15 mouse cellular contexts compared by ENCODE assay signal in genomic region chr5:103709044-103709443, GRCm38 (mm10). TPM values are rescaled to one million over a fixed set of nuclear protein-coding genes. Genes with fewer than 3 reads are reported as not detected.
DNase-seq lines count a peak whose midpoint lies in the region; ATAC-seq lines count a peak whose summit lies in the region.
"Had no signal": no experiment of that assay in that cellular context is flagged by ENCODE, and none has a peak within 500 bp of the region (broad histone marks: within the 10 kb centered on the region; RNA-seq: fewer than 3 reads in every experiment).

No protein-coding gene starts in this region.

- H3K9me3 ChIP-seq in liver, embryonic 16.5 days (replicated peaks; ENCODE audit: control insufficient read depth, low read length), result no peaks in the 10 kb centered on the region
- no peaks in the 10 kb centered on the region for H3K9me3 ChIP-seq in stomach, embryonic 15.5 days
- H3K9me3 ChIP-seq in hindbrain, embryonic 13.5 days, result no peaks in the 10 kb centered on the region
- H3K9me3 ChIP-seq: forebrain, embryonic 10.5 days; kidney, embryonic 15.5 days; midbrain, embryonic 13.5 days had no signal

- H3K27ac ChIP-seq in liver, embryonic 16.5 days (ENCODE audit: low read length), result no peak overlapping the region
- no peak overlapping the region for H3K27ac ChIP-seq in stomach, embryonic 15.5 days
- no peak overlapping the region for H3K27ac ChIP-seq in hindbrain, embryonic 13.5 days
- H3K27ac ChIP-seq: forebrain, embryonic 10.5 days; kidney, embryonic 15.5 days; midbrain, embryonic 13.5 days had no signal

- peaks cover 7% of the 10 kb centered on the region; the same call in 1 of the 2 replicates for H3K4me1 ChIP-seq in liver, embryonic 16.5 days (ENCODE audit: control insufficient read depth, low read depth, low read length)
- peaks cover 3% of the 10 kb centered on the region; the same call in 1 of the 2 replicates for H3K4me1 ChIP-seq in stomach, embryonic 15.5 days
- no peaks in the 10 kb centered on the region for H3K4me1 ChIP-seq in hindbrain, embryonic 13.5 days (replicated peaks)
- H3K4me1 ChIP-seq: forebrain, embryonic 10.5 days; kidney, embryonic 15.5 days; midbrain, embryonic 13.5 days had no signal

- peak; percentile 12 for DNase-seq in spleen, adult 12 weeks (ENCODE audit: low spot score)
- DNase-seq in spleen, adult 18-20 months, result no peak
- DNase-seq in c-Kit-positive CD71-positive TER-119-positive erythroid progenitor cells, embryonic 14.5 days (ENCODE audit: low spot score), result peak; percentile 38
- no peak for DNase-seq in ovary, adult 18-20 months (ENCODE audit: low spot score)
- DNase-seq in urinary bladder, postnatal 10 days (ENCODE audit: low spot score), result no peak
- DNase-seq: cerebellum, adult 11 months; embryo, embryonic 11 days; thymus, postnatal 36 days had no signal

- H3K4me2 ChIP-seq in liver, embryonic 16.5 days (ENCODE audit: low read depth, low read length), result no peak overlapping the region
- no peak overlapping the region for H3K4me2 ChIP-seq in stomach, embryonic 15.5 days
- no peak overlapping the region for H3K4me2 ChIP-seq in hindbrain, embryonic 13.5 days
- H3K4me2 ChIP-seq: kidney, embryonic 15.5 days; midbrain, embryonic 13.5 days had no signal

- ATAC-seq in liver, embryonic 16.5 days (ENCODE audit: low read depth), result peak; percentile 96
- ATAC-seq in stomach, embryonic 15.5 days (ENCODE audit: insufficient read depth, low FRiP score, low read depth), result peak; percentile 65; the same call in 1 of the 2 replicates
- ATAC-seq in hindbrain, embryonic 13.5 days (ENCODE audit: low FRiP score), result no peak
- ATAC-seq: midbrain, embryonic 13.5 days had no signal

- no peak overlapping the region for H3K9ac ChIP-seq in liver, embryonic 16.5 days (ENCODE audit: low read depth, low read length)
- H3K9ac ChIP-seq in stomach, embryonic 15.5 days, result no peak overlapping the region
- no peak overlapping the region for H3K9ac ChIP-seq in hindbrain, embryonic 13.5 days
- H3K9ac ChIP-seq: kidney, embryonic 15.5 days; midbrain, embryonic 13.5 days had no signal

- H3K27me3 ChIP-seq in liver, embryonic 16.5 days (ENCODE audit: control insufficient read depth, insufficient read depth, low read depth, low read length), result no peaks in the 10 kb centered on the region
- H3K27me3 ChIP-seq in stomach, embryonic 15.5 days (replicated peaks), result no peaks in the 10 kb centered on the region
- no peaks in the 10 kb centered on the region for H3K27me3 ChIP-seq in hindbrain, embryonic 13.5 days
- H3K27me3 ChIP-seq: kidney, embryonic 15.5 days; midbrain, embryonic 13.5 days had no signal

- H3K36me3 ChIP-seq in liver, embryonic 16.5 days (ENCODE audit: control insufficient read depth, insufficient read depth), result no peaks in the 10 kb centered on the region
- no peaks in the 10 kb centered on the region for H3K36me3 ChIP-seq in stomach, embryonic 15.5 days
- no peaks in the 10 kb centered on the region for H3K36me3 ChIP-seq in hindbrain, embryonic 13.5 days
- H3K36me3 ChIP-seq: forebrain, embryonic 10.5 days; kidney, embryonic 15.5 days; midbrain, embryonic 13.5 days had no signal

- H3K4me3 ChIP-seq in liver, embryonic 16.5 days (ENCODE audit: low read depth, low read length), result no peak overlapping the region
- H3K4me3 ChIP-seq in stomach, embryonic 15.5 days (replicated peaks), result no peak overlapping the region
- no peak overlapping the region for H3K4me3 ChIP-seq in hindbrain, embryonic 13.5 days
- H3K4me3 ChIP-seq: forebrain, embryonic 10.5 days; kidney, embryonic 15.5 days; midbrain, embryonic 13.5 days had no signal

- 57% methylated on average over 3 of the region's 3 CpGs for WGBS in liver, embryonic 16.5 days (ENCODE audit: insufficient replicate concordance)
- 84% methylated on average over 3 of the region's 3 CpGs for WGBS in stomach, embryonic 15.5 days
- 93% methylated on average over 3 of the region's 3 CpGs for WGBS in hindbrain, embryonic 13.5 days

RNA-seq across cellular contexts. Expression of gene Aff1, which starts 16.9 kb away (rescaled TPM):
- 13.5 and 17.7 TPM in 2 replicates for polyA plus RNA-seq in liver, embryonic 16.5 days (2015; fragmentation: Nextera tagmentation; extraction: Ambion mirVana)
- polyA plus RNA-seq in stomach, embryonic 15.5 days (2015; fragmentation: Nextera tagmentation; extraction: Ambion mirVana), result 7.2 TPM in 2 replicates
- 2.4 and 2.7 TPM in 2 replicates for polyA plus RNA-seq in hindbrain, embryonic 13.5 days (2015; fragmentation: Nextera tagmentation; extraction: Ambion mirVana)

RNA-seq across cellular contexts. Expression of gene 1700016H13Rik, which starts 53.2 kb away (rescaled TPM):
- 0.06 TPM in 1 of 2 replicates, not detected in the other for polyA plus RNA-seq in liver, embryonic 16.5 days (2015; fragmentation: Nextera tagmentation; extraction: Ambion mirVana)
- polyA plus RNA-seq in stomach, embryonic 15.5 days (2015; fragmentation: Nextera tagmentation; extraction: Ambion mirVana), result 0.21 and 0.32 TPM in 2 replicates
- polyA plus RNA-seq in hindbrain, embryonic 13.5 days (2015; fragmentation: Nextera tagmentation; extraction: Ambion mirVana), result 0.13 and 0.26 TPM in 2 replicates
- polyA plus RNA-seq: kidney, embryonic 15.5 days; liver, adult 2 months had no signal

Comparison
In these comparisons a context has a peak if more than half of its experiments do, and no peak if none do; other contexts are left out.
1. DNase-seq: peak in spleen, adult 12 weeks (single experiment) and c-Kit-positive CD71-positive TER-119-positive erythroid progenitor cells, embryonic 14.5 days (single experiment); none in spleen, adult 18-20 months (0 of 2), ovary, adult 18-20 months (single experiment) and urinary bladder, postnatal 10 days (single experiment).